Mouse (Mus musculus) spleen, adult 18-20 months (tissue): ENCODE results near the gene Tmprss11b.
"Not testable (repeated sequence)": the region's sequence is repeated elsewhere in the genome, so short reads cannot be mapped to it uniquely, and the experiment has no call there.

Source experiments
- DNase-seq, 2 experiments: peaks; one replicate each; pipeline ENCODE4 v3.0.0; 2022; ENCODE audit warnings: mixed read lengths in 2 of 2

Gene Tmprss11b

DNA sequence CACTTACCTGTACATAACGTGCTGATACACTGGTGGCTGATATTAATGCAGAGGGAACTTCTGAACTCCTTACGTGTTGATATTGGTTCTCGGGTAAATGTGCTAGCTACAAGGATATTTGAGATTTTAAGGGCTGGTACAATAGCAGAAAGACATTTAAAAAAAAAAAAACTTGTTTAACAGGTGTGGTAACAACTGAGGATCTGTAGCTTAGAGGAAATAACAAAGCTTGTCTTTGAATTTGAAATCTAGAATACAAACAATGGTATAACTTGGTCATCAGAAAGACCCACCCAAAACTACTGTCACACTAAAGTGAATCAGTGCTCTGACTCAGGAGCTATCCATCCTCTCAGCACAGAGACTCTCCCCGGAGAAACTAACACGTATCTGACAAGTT lies at the start of gene Tmprss11b:
Gene Tmprss11b, minus strand, starts transcription at position 101 of the 400 bp plus-strand sequence.
- DNase-seq = no peak

DNA sequence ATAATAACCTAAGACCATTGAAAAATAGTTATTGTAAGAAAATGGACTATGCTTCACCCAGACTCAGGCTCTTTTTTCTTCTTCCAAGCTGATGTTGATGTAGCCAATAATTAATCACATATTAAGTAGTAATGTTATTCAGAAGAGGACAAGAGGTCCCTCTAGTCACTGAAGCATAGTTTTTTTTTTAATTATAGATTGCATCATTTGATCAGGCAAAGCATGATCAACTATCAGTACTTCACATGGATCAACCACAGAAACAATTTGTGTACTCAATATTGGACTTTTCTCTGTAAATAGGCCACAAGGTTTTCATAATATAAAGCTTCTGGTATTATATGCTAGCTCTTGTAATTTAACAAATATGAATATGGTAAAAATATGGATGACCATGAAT lies 48.9 kb upstream of the Tmprss11b start:
- DNase-seq = no peak

DNA sequence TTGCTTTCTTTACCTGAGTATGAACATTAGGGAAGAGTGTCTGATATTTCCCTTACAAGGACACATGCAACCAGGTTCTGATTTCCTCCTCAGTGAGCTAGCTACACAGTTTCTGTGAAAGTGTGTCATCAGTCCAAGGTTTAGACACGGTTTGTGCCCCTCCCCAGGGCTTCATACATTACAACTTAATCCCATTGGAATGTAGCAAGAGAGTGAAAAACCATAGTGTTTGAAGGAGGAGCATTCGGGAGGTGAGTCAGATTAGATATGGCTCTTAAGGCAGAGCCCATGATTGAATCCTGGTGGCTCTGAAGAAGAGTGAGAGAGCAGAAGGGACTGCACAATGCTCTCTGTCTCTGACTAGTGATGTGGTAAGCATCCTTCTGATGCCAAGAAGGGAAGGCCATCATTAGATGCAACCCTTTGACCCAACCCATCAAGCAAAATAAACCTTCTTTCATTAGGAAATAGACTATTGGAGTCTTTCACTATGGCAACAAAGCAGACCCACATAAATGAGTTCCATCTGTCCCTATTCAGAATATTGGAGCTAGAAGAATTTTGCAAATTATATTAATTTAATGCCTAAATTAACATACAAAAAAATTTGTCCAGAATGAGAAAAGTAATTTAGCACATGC lies 46.8 kb upstream of the Tmprss11b start:
- no peak for DNase-seq

GRCm38 (mm10) chr5:86714967-86715366 lies 38.8 kb upstream of the Tmprss11b start:
- no peak for DNase-seq

DNA sequence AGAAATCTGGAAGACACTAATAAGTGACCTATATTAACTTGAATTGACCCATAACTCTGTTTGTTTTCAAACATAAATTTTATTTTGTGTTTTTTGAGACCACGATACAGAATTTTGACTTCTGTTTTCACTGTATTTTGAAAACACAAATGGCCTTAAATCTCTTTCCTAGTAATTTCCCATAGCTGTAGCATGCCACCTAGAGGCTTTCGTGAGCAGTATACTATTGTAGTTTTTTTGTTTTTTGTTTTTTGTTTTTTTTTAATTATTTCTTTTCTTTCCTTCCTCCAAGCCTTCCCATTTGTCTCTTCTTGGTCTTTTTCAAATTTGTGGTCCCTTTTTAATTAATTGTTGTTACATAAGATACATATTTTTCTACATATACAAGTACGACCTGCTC lies 28.8 kb upstream of the Tmprss11b start:
- no peak for DNase-seq

DNA sequence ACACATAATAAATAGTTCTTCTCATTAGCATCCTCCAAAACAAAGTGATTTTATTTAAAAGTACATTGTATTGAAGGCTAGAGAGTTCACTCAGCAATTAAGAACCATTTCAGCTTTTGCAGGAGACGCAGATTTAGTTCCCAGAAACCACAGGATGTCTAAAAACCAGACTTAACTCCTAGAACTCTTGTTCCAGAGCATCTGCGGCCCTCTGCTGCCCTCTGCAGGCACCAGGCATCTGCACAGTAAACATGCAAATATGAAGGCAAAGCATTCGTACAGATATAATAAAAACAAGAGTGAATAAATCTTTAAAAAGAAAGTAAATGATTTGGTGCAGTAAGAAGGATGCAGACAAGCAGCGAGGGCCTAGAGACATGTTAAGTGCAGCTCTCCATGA lies 8.5 kb upstream of the Tmprss11b start:
- DNase-seq = peak; percentile 4 to 14

- DNase-seq = not testable (repeated sequence)
Measured at GRCm38 (mm10) chr5:86649185-86649584, 27.0 kb downstream of the Tmprss11b start.

DNA sequence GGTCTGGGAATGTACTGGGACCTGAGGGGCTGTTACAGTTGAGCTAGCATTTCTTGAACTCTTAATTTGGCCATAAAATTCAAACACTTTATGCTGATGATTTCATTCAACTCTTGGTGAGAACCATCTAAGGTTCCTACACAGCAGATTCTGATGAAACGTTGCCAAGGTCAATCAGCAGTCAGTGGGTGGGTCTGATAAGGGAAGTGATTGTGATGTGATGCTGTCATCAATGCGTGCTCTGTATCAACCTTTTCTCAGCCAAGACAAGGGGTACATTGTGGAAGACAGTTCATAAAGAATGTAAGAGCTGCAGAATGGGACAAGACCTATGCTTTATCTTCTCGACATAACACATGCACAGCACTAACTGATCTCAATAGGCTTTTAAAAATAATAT lies 35.4 kb downstream of the Tmprss11b start:
- no peak for DNase-seq

DNA sequence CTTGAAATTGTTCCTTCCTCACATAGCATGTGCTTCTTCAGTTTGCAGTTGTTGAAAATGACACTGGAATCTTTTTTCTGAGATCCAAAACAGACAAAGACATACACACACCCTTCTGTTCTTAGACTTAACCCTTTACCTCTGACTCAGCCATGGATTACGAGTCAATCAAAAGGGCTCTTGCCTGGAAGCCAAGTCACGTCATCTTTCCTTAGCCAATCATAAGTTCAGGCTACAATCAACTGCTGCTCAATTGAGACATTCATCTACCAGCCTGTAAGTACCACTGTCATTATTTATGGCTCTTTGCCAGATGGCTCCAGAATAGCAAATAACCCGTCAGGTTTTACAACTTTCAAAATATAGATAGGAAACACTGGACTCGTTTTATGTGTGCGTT lies 43.8 kb downstream of the Tmprss11b start, which contains the start of gene Tmprss11f:
Gene Tmprss11f, minus strand, starts transcription at position 101 of the 400 bp plus-strand sequence.
- DNase-seq = no peak

DNA sequence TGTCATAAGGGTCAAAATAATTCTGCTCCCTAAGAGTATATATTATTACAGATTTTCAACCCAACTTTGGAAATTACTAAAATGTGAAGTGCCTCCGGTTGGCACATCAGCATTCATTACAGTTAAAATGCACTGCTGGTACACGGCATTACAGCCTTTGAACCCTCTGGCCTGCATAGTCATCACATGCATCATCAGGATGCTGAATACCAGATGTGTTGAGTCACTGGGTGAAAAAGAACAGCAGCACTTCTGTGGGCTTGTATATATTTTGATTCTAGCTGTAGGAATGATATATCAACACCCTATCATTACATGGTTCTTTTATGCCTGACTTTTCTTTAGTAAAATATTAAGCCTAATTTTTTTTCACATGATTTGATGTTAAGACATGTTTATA lies 45.5 kb downstream of the Tmprss11b start:
- no peak for DNase-seq

- DNase-seq = no peak
Measured at GRCm38 (mm10) chr5:86621778-86622177, 54.4 kb downstream of the Tmprss11b start.
